Mouse (Mus musculus): ENCODE measurements around the gene Arsb.

DNA sequence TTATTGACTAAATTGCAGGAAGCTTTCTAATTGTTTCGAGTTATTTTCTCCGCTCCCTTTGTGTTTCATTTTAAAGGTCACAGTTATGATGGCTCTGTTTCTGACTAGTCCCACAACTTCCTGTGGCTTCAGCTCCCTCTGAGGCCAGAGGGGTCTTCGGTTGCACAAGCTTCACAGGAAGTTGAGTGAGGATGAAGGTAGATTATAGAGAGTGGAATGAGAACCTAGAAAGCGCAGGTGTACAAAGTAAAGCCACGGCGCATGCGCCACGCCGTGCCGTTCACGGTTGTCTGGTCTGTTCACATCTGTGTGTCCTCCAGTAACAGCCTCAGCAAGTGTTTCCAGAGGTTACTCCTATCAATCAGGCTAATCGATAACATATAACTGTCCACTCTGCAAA, 43.2 kb downstream of the Arsb start:
- TF ChIP-seq CTCF (IDR thresholded peaks at IDR 0.05; ENCODE audit: borderline replicate concordance, insufficient read depth, low read depth, low read length) = no peak
- no peak for TF ChIP-seq POLR2A (IDR thresholded peaks at IDR 0.05; ENCODE audit: borderline replicate concordance, insufficient read depth, low read length)

Measured in cerebellum, adult 2 months (tissue).